Mouse (Mus musculus) forebrain, embryonic 11.5 days (tissue): ENCODE results near the gene Rnf215. TPM values are rescaled to one million over a fixed set of nuclear protein-coding genes. Genes with fewer than 3 reads are reported as not detected.

Source experiments
- ATAC-seq: fragments of 200-750 bp; cut with Nextera tagmentation; replicated peaks from 2 replicates; pipeline ENCODE4 v1.8.0; 2017; ENCODE audit warnings: moderate TSS enrichment; ENCODE audit not compliant: low FRiP score
- DNase-seq: peaks from one replicate; pipeline ENCODE4 v3.0.0-alpha.2; 2017; ENCODE audit warnings: low spot score
- H3K27ac ChIP-seq: fragments of 300-500 bp; sonication (generic); 2 replicates; pipeline ENCODE4 v1.5.1; 2014; ENCODE audit warnings: low read depth, low read length
- H3K27me3 ChIP-seq: fragments of 300-500 bp; sonication (generic); 2 replicates; pipeline ENCODE4 v1.6.1; 2014; ENCODE audit warnings: mild to moderate bottlenecking, low read length, mixed read lengths; ENCODE audit not compliant: control insufficient read depth, insufficient read depth
- H3K36me3 ChIP-seq: fragments of 300-500 bp; sonication (generic); 2 replicates; pipeline ENCODE4 v1.6.1; 2014; ENCODE audit warnings: mild to moderate bottlenecking, low read length, moderate library complexity, mixed read lengths; ENCODE audit not compliant: control insufficient read depth, insufficient read depth
- H3K4me1 ChIP-seq: fragments of 300-500 bp; sonication (generic); replicated peaks from 2 replicates; pipeline ENCODE4 v1.6.1; 2014; ENCODE audit warnings: low read length, mixed read lengths; ENCODE audit not compliant: control insufficient read depth, insufficient read depth
- H3K4me2 ChIP-seq: fragments of 300-500 bp; sonication (generic); 2 replicates; pipeline ENCODE4 v1.6.1; 2014; ENCODE audit warnings: low read depth, mild to moderate bottlenecking, low read length, moderate library complexity, mixed read lengths; ENCODE audit not compliant: severe bottlenecking
- H3K4me3 ChIP-seq: fragments of 300-500 bp; sonication (generic); 2 replicates; pipeline ENCODE4 v1.5.1; 2014; ENCODE audit warnings: low read depth, low read length
- H3K9ac ChIP-seq: fragments of 300-500 bp; sonication (generic); 2 replicates; pipeline ENCODE4 v1.6.1; 2014; ENCODE audit warnings: low read length
- H3K9me3 ChIP-seq: fragments of 300-500 bp; sonication (generic); 2 replicates; pipeline ENCODE4 v1.6.1; 2016; ENCODE audit warnings: low read length, mixed read lengths; ENCODE audit not compliant: control insufficient read depth
- WGBS: fragments of 180-500 bp; shearing (Covaris S2); extraction: QIAGEN DNeasy Blood & Tissue Kit; methylation state at CpG from one replicate; pipeline ENCODE4 v1.1.7; 2014; 5-methylcytosine and 5-hydroxymethylcytosine counted together
- polyA plus RNA-seq: library from polyadenylated mRNA; unstranded; fragments of >200 nt; fragmentation: Nextera tagmentation; extraction: Ambion mirVana; gene quantifications from 2 replicates; pipeline ENCODE4 v1.2.1, GENCODE M21; 2014

Rnf215 gene
- polyA plus RNA-seq, 1 experiment from 2014 or later: 25.0 TPM

GRCm38 (mm10) chr11:4096054-4096984, 38.7 kb upstream of the Rnf215 start:
- Histone ChIP-seq H3K9me3 (no peaks in the 10 kb centered on the region), H3K4me1 (peaks cover 9% of the 10 kb centered on the region; the same call in 1 of the 2 replicates), H3K4me2 (peak overlapping the region; percentile 90), H3K9ac (peak overlapping the region; percentile 77), H3K27ac (peak overlapping the region; percentile 84), H3K4me3 (peak overlapping the region; percentile 46), H3K27me3 (no peaks in the 10 kb centered on the region), H3K36me3 (no peaks in the 10 kb centered on the region)
- WGBS: 3% methylated on average over 45 of the region's 45 CpGs
- ATAC-seq (peak; percentile 93), DNase-seq (peak; percentile 99)

DNA sequence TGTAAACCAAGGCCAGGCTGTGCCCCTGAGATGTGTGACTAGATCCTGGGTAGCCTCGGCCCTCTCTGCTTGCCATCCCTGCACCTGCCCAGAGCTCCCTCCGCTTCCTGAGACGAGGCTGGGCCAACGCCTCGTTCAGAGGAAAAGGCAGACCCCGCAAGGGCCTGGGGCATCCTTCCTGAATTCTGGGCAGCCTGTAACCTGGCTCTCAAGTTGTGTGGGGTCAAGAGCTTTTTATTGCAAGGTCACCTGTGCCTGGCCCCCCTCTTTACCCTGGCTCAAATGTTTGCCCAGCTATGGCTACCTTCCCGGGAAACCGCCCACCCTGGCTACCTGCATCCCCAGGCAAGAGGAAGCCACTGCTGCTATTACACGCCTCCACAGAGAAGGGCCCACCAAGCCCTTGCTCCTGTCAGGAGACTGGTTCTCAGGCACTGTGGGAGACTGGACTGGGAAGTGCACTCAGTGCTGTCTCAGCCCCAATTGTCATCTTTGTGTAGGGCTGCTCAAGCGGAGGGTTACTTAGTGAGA, 37.8 kb upstream of the Rnf215 start:
- Histone ChIP-seq H3K4me3 (peak overlapping the region; percentile 46), H3K9ac (peak overlapping the region; percentile 77), H3K4me2 (peak overlapping the region; percentile 90), H3K4me1 (peaks cover 9% of the 10 kb centered on the region; the same call in 1 of the 2 replicates), H3K9me3 (no peaks in the 10 kb centered on the region), H3K27ac (peak overlapping the region; percentile 84), H3K36me3 (no peaks in the 10 kb centered on the region), H3K27me3 (no peaks in the 10 kb centered on the region)
- DNase-seq (peak; percentile 60), ATAC-seq (peak; percentile 46)
- 20% methylated on average over 10 of the region's 10 CpGs for WGBS

GRCm38 (mm10) chr11:4098120-4098519, 36.9 kb upstream of the Rnf215 start:
- Histone ChIP-seq H3K4me3 (no peak overlapping the region), H3K4me2 (no peak overlapping the region), H3K27me3 (no peaks in the 10 kb centered on the region), H3K4me1 (peaks cover 9% of the 10 kb centered on the region; the same call in 1 of the 2 replicates), H3K36me3 (no peaks in the 10 kb centered on the region), H3K9me3 (no peaks in the 10 kb centered on the region), H3K27ac (no peak overlapping the region), H3K9ac (no peak overlapping the region)
- no peak for DNase-seq
- 69% methylated on average over 8 of the region's 8 CpGs for WGBS
- ATAC-seq: no peak

GRCm38 (mm10) chr11:4098816-4099215, 36.2 kb upstream of the Rnf215 start:
- Histone ChIP-seq H3K4me1 (peaks cover 9% of the 10 kb centered on the region; the same call in 1 of the 2 replicates), H3K4me3 (no peak overlapping the region), H3K27ac (no peak overlapping the region), H3K36me3 (no peaks in the 10 kb centered on the region), H3K9ac (no peak overlapping the region), H3K9me3 (no peaks in the 10 kb centered on the region), H3K27me3 (no peaks in the 10 kb centered on the region), H3K4me2 (no peak overlapping the region)
- WGBS: 73% methylated on average over 7 of the region's 7 CpGs
- DNase-seq (no peak), ATAC-seq (no peak)

- no peak overlapping the region for H3K4me2 ChIP-seq
- H3K9ac ChIP-seq: no peak overlapping the region
- DNase-seq: no peak
- no peaks in the 10 kb centered on the region for H3K36me3 ChIP-seq
- WGBS: 71% methylated on average over 3 of the region's 3 CpGs
- peaks cover 9% of the 10 kb centered on the region; the same call in 1 of the 2 replicates for H3K4me1 ChIP-seq
- no peaks in the 10 kb centered on the region for H3K9me3 ChIP-seq
- no peak overlapping the region for H3K27ac ChIP-seq
- H3K27me3 ChIP-seq: no peaks in the 10 kb centered on the region
- no peak for ATAC-seq
- no peak overlapping the region for H3K4me3 ChIP-seq
These were observed 35.6 kb upstream of the Rnf215 start for GRCm38 (mm10) chr11:4099447-4099846.

GRCm38 (mm10) chr11:4101851-4102250, 33.2 kb upstream of the Rnf215 start:
- Histone ChIP-seq H3K27ac (no peak overlapping the region), H3K4me1 (peaks cover 4% of the 10 kb centered on the region; the same call in 1 of the 2 replicates), H3K36me3 (no peaks in the 10 kb centered on the region), H3K4me2 (no peak overlapping the region), H3K9ac (no peak overlapping the region), H3K27me3 (no peaks in the 10 kb centered on the region), H3K9me3 (no peaks in the 10 kb centered on the region), H3K4me3 (no peak overlapping the region)
- DNase-seq (no peak), ATAC-seq (no peak)
- 79% methylated on average over 5 of the region's 5 CpGs for WGBS

- no peak overlapping the region for H3K4me3 ChIP-seq
- H3K4me2 ChIP-seq: no peak overlapping the region
- WGBS: 83% methylated on average over 14 of the region's 14 CpGs
- H3K36me3 ChIP-seq: no peaks in the 10 kb centered on the region
- H3K9ac ChIP-seq: no peak overlapping the region
- DNase-seq (no peak), ATAC-seq (no peak)
- H3K27me3 ChIP-seq: no peaks in the 10 kb centered on the region
- H3K27ac ChIP-seq: no peak overlapping the region
- H3K4me1 ChIP-seq: no peaks in the 10 kb centered on the region
- no peaks in the 10 kb centered on the region for H3K9me3 ChIP-seq
These were observed 31.5 kb upstream of the Rnf215 start for GRCm38 (mm10) chr11:4103522-4103921.

DNA sequence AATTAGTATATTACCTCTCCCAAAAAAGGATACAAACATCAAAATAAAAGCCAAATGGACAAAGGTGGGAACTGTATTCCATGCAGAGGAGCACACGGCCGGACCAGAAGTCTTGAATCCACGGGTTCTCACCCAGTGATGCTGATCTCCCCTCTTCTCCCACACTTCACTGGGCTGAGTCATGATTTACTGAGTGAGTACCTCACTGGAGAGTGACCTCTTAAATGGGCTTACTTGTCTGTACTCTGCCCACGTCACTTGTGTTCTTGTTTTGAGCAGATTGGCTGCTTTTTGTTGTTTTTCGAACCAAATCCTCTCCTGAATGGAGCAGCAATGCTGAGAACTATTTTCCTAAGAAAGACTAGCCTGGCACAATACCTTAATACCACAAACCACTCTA, 30.0 kb upstream of the Rnf215 start:
- DNase-seq (no peak), ATAC-seq (no peak)
- H3K27ac ChIP-seq: no peak overlapping the region
- H3K9ac ChIP-seq: no peak overlapping the region
- no peaks in the 10 kb centered on the region for H3K9me3 ChIP-seq
- H3K27me3 ChIP-seq: no peaks in the 10 kb centered on the region
- no peaks in the 10 kb centered on the region for H3K4me1 ChIP-seq
- H3K36me3 ChIP-seq: no peaks in the 10 kb centered on the region
- no peak overlapping the region for H3K4me2 ChIP-seq
- WGBS: 82% methylated on average over 5 of the region's 5 CpGs
- H3K4me3 ChIP-seq: no peak overlapping the region
